Mouse (Mus musculus) small intestine, adult 2 months (tissue): ENCODE data around the gene Rybp. TPM values are rescaled to one million over a fixed set of nuclear protein-coding genes. Genes with fewer than 3 reads are reported as not detected.

Experiments used
- H3K27ac ChIP-seq: fragments of 200-500 bp; 2 replicates; pipeline ENCODE4 v1.5.1; 2012; ENCODE audit warnings: low read depth, low read length, control low read depth, inconsistent platforms; ENCODE audit not compliant: insufficient read depth
- H3K27me3 ChIP-seq: fragments of 200-500 bp; 2 replicates; pipeline ENCODE4 v1.6.1; 2012; ENCODE audit warnings: mild to moderate bottlenecking, moderate library complexity, low read length, inconsistent platforms; ENCODE audit not compliant: control insufficient read depth, insufficient read depth
- H3K36me3 ChIP-seq: fragments of 200-500 bp; 2 replicates; pipeline ENCODE4 v1.6.1; 2012; ENCODE audit warnings: mild to moderate bottlenecking, low read length, control low read depth, inconsistent platforms; ENCODE audit not compliant: control insufficient read depth, insufficient read depth
- H3K4me1 ChIP-seq: fragments of 200-500 bp; 2 replicates; pipeline ENCODE4 v1.6.1; 2012; ENCODE audit warnings: low read length, inconsistent platforms, mixed read lengths; ENCODE audit not compliant: control insufficient read depth, insufficient read depth, insufficient read length
- H3K4me3 ChIP-seq: fragments of 200-500 bp; 2 replicates; pipeline ENCODE4 v1.5.1; 2012; ENCODE audit warnings: low read depth, mild to moderate bottlenecking, control low read depth, inconsistent platforms, low read length, moderate library complexity
- CTCF ChIP-seq: fragments of 200-500 bp; IDR thresholded peaks from 2 replicates; pipeline ENCODE4 v1.5.1; 2012; ENCODE audit warnings: low read depth, mild to moderate bottlenecking, control low read depth, inconsistent platforms, low read length, moderate library complexity, mixed read lengths; ENCODE audit not compliant: insufficient replicate concordance, insufficient read length; ENCODE audit errors: extremely low read depth
- POLR2A ChIP-seq: fragments of 200-500 bp; IDR thresholded peaks from 2 replicates; pipeline ENCODE4 v1.6.1; 2012; ENCODE audit warnings: low read depth, mild to moderate bottlenecking, control low read depth, inconsistent platforms, low read length, moderate library complexity
- WGBS: fragments of 180-500 bp; shearing (Covaris S2); methylation state at CpG from one replicate; pipeline ENCODE4 v1.1.7; 2018; 5-methylcytosine and 5-hydroxymethylcytosine counted together
- polyA plus RNA-seq: library from polyadenylated mRNA; depleted of rRNA; stranded (reverse); fragments of >200 nt; gene quantifications from 2 replicates; pipeline ENCODE4 v1.2.3, GENCODE M21; 2012

Rybp gene
- polyA plus RNA-seq, 1 experiment = 16.8 TPM

DNA sequence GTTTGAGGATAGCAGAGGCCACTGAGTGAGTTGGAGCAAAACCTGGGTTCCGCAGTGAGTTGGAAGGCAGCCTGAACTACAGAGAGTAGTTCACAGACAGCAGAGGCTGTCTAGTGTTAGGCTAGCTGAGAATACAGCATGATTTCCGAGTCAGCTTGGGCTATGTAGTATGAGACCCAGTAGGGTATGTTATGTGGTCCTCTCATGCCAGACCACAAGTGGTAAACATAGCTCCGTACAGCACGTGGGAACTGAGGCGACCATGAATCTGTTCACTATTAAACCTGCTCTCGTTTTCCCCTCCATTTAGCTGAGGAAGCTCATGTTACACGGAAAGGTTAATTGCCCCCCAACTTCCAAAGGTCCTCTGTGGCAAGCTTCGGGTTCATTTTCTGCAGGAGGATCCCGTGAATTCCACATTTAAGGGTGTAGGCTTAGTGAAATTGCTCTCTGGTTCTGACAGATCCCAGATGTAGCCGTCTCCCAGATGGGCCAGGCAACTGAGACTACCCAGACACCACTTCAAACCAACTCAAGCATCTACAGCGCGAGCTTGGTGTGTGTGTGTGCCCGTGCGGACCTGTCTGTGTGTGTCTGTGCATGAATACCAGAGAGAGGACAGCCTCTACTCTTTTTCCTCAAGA lies 66.2 kb downstream of the Rybp start:
- WGBS = 60% methylated on average over 14 of the region's 14 CpGs
- Histone ChIP-seq H3K4me1 (peaks cover 10% of the 10 kb centered on the region; the same call in 1 of the 2 replicates), H3K27ac (no peak overlapping the region), H3K27me3 (no peaks in the 10 kb centered on the region), H3K36me3 (no peaks in the 10 kb centered on the region), H3K4me3 (no peak overlapping the region)
- TF ChIP-seq CTCF = no peak
- TF ChIP-seq POLR2A = no peak

DNA sequence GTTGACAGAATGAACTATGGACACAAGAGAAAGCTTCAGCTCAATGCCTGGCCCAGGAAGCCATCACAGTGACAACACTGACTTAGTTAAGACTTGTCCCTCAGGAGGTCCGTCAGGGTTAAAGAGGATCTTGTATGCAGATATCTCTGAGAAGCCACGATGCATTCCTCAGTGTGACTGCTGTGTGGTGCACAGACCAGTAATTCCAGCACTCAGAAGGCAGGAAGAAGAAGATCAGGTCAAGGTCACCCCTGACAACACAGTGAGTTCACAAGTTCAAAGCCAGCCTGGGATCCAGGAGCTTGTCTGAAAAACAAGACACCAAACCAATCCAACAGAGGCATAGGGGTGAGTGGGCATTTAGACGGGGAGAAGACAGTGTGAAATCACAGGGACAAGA lies 67.3 kb downstream of the Rybp start:
- WGBS = 93% methylated on average over 3 of the region's 3 CpGs
- H3K4me1 ChIP-seq = peaks cover 15% of the 10 kb centered on the region; the same call in 1 of the 2 replicates
- H3K36me3 ChIP-seq = no peaks in the 10 kb centered on the region
- no peaks in the 10 kb centered on the region for H3K27me3 ChIP-seq
- no peak overlapping the region for H3K4me3 ChIP-seq
- TF ChIP-seq POLR2A (no peak), CTCF (no peak)
- no peak overlapping the region for H3K27ac ChIP-seq

DNA sequence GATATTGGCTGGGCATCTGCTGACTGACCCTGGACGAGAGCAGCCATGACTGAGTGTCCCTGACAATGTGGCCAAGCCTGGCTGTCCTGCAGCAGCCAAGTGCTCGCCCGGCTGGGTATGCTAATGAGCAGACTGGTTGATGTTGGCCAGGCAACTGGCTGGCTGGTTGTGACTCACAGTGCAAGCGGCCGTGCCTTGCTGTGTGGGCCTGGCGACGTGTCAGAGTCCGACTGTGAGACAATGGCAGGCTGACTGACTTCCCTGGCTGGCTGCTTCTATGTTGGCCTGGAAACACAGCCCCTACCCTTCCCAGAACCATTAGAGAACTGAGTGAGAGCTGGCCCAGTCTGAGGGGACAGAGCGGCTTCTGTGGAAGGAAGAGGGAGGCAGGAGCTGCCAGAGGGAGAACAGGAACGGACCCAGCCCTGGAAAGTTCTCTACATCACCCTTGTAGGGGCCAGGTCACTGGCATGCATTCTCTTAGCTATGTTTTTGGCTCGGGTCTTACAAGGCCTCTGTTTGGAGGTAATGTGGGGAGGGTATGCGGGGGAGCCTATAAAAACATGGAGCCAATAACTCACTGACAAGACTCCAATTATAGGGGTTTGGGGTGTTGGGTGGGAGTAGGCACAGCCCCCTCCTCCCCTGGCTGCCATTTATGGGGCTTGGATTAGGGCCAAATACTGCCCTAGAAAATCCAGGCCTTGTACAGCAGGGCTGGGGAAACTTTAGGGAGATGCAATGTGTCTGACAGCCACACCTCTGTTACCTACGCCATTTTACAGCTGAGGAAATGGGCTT lies 68.5 kb downstream of the Rybp start:
- TF ChIP-seq CTCF = no peak
- no peak for TF ChIP-seq POLR2A
- no peaks in the 10 kb centered on the region for H3K27me3 ChIP-seq
- H3K27ac ChIP-seq = no peak overlapping the region
- peaks cover 21% of the 10 kb centered on the region for H3K4me1 ChIP-seq
- H3K4me3 ChIP-seq = no peak overlapping the region
- no peaks in the 10 kb centered on the region for H3K36me3 ChIP-seq
- WGBS = 74% methylated on average over 13 of the region's 13 CpGs

- Histone ChIP-seq H3K36me3 (no peaks in the 10 kb centered on the region), H3K4me3 (no peak overlapping the region), H3K27me3 (no peaks in the 10 kb centered on the region), H3K27ac (no peak overlapping the region), H3K4me1 (peaks cover 21% of the 10 kb centered on the region)
- WGBS = 94% methylated on average over 8 of the region's 8 CpGs
- TF ChIP-seq POLR2A (no peak), CTCF (no peak)
These were observed 69.8 kb downstream of the Rybp start for GRCm38 (mm10) chr6:100217507-100217906.

GRCm38 (mm10) chr6:100216945-100217344 lies 70.3 kb downstream of the Rybp start:
- TF ChIP-seq POLR2A = no peak
- TF ChIP-seq CTCF = no peak
- Histone ChIP-seq H3K4me3 (no peak overlapping the region), H3K27ac (no peak overlapping the region), H3K36me3 (no peaks in the 10 kb centered on the region), H3K27me3 (no peaks in the 10 kb centered on the region), H3K4me1 (peaks cover 21% of the 10 kb centered on the region)
- WGBS = 62% methylated on average over 5 of the region's 5 CpGs

GRCm38 (mm10) chr6:100215809-100216208 lies 71.5 kb downstream of the Rybp start:
- TF ChIP-seq POLR2A = no peak
- TF ChIP-seq CTCF = no peak
- H3K27me3 ChIP-seq = no peaks in the 10 kb centered on the region
- H3K4me3 ChIP-seq = no peak overlapping the region
- H3K4me1 ChIP-seq = peaks cover 15% of the 10 kb centered on the region
- no peak overlapping the region for H3K27ac ChIP-seq
- 69% methylated on average over 6 of the region's 6 CpGs for WGBS
- no peaks in the 10 kb centered on the region for H3K36me3 ChIP-seq

DNA sequence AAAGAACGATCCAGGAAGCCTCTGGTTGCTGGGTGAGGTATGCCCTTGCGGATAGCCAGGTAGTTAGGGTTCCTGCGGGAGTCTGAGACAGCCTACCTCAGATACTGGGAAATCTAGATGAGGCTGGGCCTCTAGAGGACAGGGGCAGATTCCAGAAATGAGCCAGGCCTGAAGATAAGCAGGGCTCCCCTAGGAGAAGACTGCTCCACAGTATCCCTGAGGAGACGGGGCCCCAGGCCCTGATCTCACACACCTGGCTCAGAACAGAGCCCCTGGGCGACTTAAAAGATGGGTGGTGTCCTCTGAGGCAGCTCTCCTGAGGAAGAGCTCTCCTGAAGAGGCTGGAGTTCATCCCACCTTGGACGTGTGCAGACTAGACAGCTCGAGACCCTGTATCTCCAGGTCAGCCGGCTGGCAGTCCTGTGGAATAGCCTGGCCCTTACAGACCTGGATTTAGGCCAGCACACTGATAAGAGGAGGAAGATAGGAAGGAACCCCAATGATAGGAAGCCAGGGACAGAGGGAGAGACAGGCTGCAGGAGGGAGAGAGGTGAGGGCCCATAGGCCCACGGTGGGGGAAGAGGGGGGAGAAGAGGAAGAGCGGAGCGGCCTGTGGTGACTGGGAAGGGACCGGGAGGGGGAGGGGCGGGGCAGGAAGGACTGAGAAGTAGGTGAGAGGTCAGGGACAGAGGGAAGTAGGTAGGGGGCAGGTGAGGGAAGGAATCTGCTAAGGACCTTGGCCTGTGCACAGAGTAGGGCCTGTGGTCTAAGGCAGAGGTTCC lies 73.0 kb downstream of the Rybp start:
- Histone ChIP-seq H3K27me3 (no peaks in the 10 kb centered on the region), H3K4me1 (peaks cover 13% of the 10 kb centered on the region), H3K27ac (no peak overlapping the region), H3K36me3 (no peaks in the 10 kb centered on the region), H3K4me3 (no peak overlapping the region)
- no peak for TF ChIP-seq POLR2A
- no peak for TF ChIP-seq CTCF
- WGBS = 34% methylated on average over 13 of the region's 13 CpGs
